In genomic region chr16:21246391-21247036, GRCm38 (mm10) we compare ENCODE assay signal across 8 mouse cellular contexts. TPM values are rescaled to one million over a fixed set of nuclear protein-coding genes. Genes with fewer than 3 reads are reported as not detected.
A peak's percentile ranks its signal among the peaks of the same experiment; 100 is the strongest.
DNase-seq lines count a peak whose midpoint lies in the region; ATAC-seq and TF ChIP-seq lines count a peak whose summit lies in the region.

No protein-coding gene starts in this region.

- no peaks in the 10 kb centered on the region for H3K9me3 ChIP-seq in heart, embryonic 13.5 days
- no peaks in the 10 kb centered on the region for H3K9me3 ChIP-seq in limb, embryonic 12.5 days
- H3K9me3 ChIP-seq in midbrain, embryonic 16.5 days (replicated peaks; ENCODE audit: control insufficient read depth, low read length, poor library complexity, severe bottlenecking), result no peaks in the 10 kb centered on the region

- TF ChIP-seq CTCF in bone marrow macrophage, adult 2 months (IDR thresholded peaks at IDR 0.05; ENCODE audit: low read depth, low read length), result no peak

- H3K4me3 ChIP-seq in bone marrow macrophage, adult 2 months (ENCODE audit: insufficient read depth, low read length), result peak overlapping the region; percentile 56
- peak overlapping the region; percentile 55 for H3K4me3 ChIP-seq in heart, embryonic 13.5 days
- H3K4me3 ChIP-seq in limb, embryonic 12.5 days (replicated peaks), result peak overlapping the region; percentile 43
- peak overlapping the region; percentile 47 for H3K4me3 ChIP-seq in midbrain, embryonic 16.5 days (ENCODE audit: low read depth, low read length)

- under 1% methylated on average over 33 of the region's 33 CpGs for WGBS in heart, embryonic 13.5 days
- under 1% methylated on average over 33 of the region's 33 CpGs for WGBS in limb, embryonic 12.5 days
- WGBS in midbrain, embryonic 16.5 days, result under 1% methylated on average over 33 of the region's 33 CpGs

- H3K27ac ChIP-seq in bone marrow macrophage, adult 2 months (ENCODE audit: insufficient read depth, low read depth, low read length), result no peak overlapping the region
- peak overlapping the region; percentile 83 for H3K27ac ChIP-seq in heart, embryonic 13.5 days (replicated peaks)
- peak overlapping the region; percentile 87 for H3K27ac ChIP-seq in limb, embryonic 12.5 days
- H3K27ac ChIP-seq in midbrain, embryonic 16.5 days (ENCODE audit: low read length), result no peak overlapping the region

- peak overlapping the region; percentile 85 for H3K9ac ChIP-seq in heart, embryonic 13.5 days
- peak overlapping the region; percentile 65 for H3K9ac ChIP-seq in limb, embryonic 12.5 days (replicated peaks)
- peak overlapping the region; percentile 64 for H3K9ac ChIP-seq in midbrain, embryonic 16.5 days (ENCODE audit: low read depth, low read length)

- peaks cover 5% of the 10 kb centered on the region for H3K4me1 ChIP-seq in bone marrow macrophage, adult 2 months (ENCODE audit: control insufficient read depth, insufficient read depth, low read length)
- H3K4me1 ChIP-seq in heart, embryonic 13.5 days, result peaks cover 53% of the 10 kb centered on the region
- H3K4me1 ChIP-seq in limb, embryonic 12.5 days (replicated peaks), result peaks cover 86% of the 10 kb centered on the region
- peaks cover 25% of the 10 kb centered on the region for H3K4me1 ChIP-seq in midbrain, embryonic 16.5 days (ENCODE audit: control insufficient read depth, insufficient read depth, low read length)

- TF ChIP-seq POLR2A in bone marrow macrophage, adult 2 months (IDR thresholded peaks at IDR 0.05; ENCODE audit: borderline replicate concordance, low read depth, low read length), result no peak

- H3K27me3 ChIP-seq in heart, embryonic 13.5 days (replicated peaks), result peaks cover 38% of the 10 kb centered on the region
- no peaks in the 10 kb centered on the region for H3K27me3 ChIP-seq in limb, embryonic 12.5 days
- H3K27me3 ChIP-seq in midbrain, embryonic 16.5 days (ENCODE audit: control insufficient read depth, insufficient read depth, low read depth, low read length), result peaks cover 27% of the 10 kb centered on the region

- DNase-seq in layer of hippocampus, postnatal 10 days (ENCODE audit: low spot score in 2 of 2), result peak; percentile 40 to 47
- DNase-seq in layer of hippocampus, postnatal 25 days (ENCODE audit: extremely low spot score in 1 of 2, low spot score in 1 of 2), result no peak
- DNase-seq in frontal cortex, postnatal 14 days (ENCODE audit: low spot score in 2 of 2), result no peak
- DNase-seq in natural killer cell, adult 2 months (ENCODE audit: low spot score in 2 of 2), result no peak

- H3K4me2 ChIP-seq in heart, embryonic 13.5 days, result peak overlapping the region; percentile 92
- H3K4me2 ChIP-seq in limb, embryonic 12.5 days, result peak overlapping the region; percentile 89
- peak overlapping the region; percentile 94 for H3K4me2 ChIP-seq in midbrain, embryonic 16.5 days (ENCODE audit: low read length)

- ATAC-seq in heart, embryonic 13.5 days (ENCODE audit: extremely low read depth, insufficient number of reproducible peaks, low FRiP score, low TSS enrichment), result 0 out of 2 replicates have a peak, but pooled peaks have one; percentile 15
- peak; percentile 27; the same call in 1 of the 2 replicates for ATAC-seq in limb, embryonic 12.5 days (ENCODE audit: insufficient number of reproducible peaks, insufficient read depth, low FRiP score, low TSS enrichment, low read depth)
- ATAC-seq in midbrain, embryonic 16.5 days, result peak; percentile 50

- H3K36me3 ChIP-seq in heart, embryonic 13.5 days, result no peaks in the 10 kb centered on the region
- H3K36me3 ChIP-seq in limb, embryonic 12.5 days, result no peaks in the 10 kb centered on the region
- H3K36me3 ChIP-seq in midbrain, embryonic 16.5 days (ENCODE audit: control insufficient read depth, insufficient read depth, low read length), result no peaks in the 10 kb centered on the region

RNA-seq across cellular contexts. Expression of gene Ephb3, which starts 42.0 kb away (rescaled TPM):
- total RNA-seq in layer of hippocampus, postnatal 10 days (2021), result 10 to 100 TPM; 22.3 to 28.3 TPM
- total RNA-seq in layer of hippocampus, postnatal 25 days (2021), result 10 to 100 TPM; 19.4 to 25.7 TPM
- polyA plus RNA-seq in bone marrow macrophage, adult 2 months (2012; ENCODE audit: insufficient read depth, insufficient read length, missing spikeins), result not detected in 2 replicates
- 15.5 and 16.9 TPM in 2 replicates for polyA plus RNA-seq in heart, embryonic 13.5 days (2015; fragmentation: Nextera tagmentation; extraction: Ambion mirVana)
- 55.4 and 62.7 TPM in 2 replicates for polyA plus RNA-seq in limb, embryonic 12.5 days (2016; fragmentation: Nextera tagmentation; extraction: Ambion mirVana)
- polyA plus RNA-seq in midbrain, embryonic 16.5 days (2015; fragmentation: Nextera tagmentation; extraction: Ambion mirVana), result 10.3 and 11.3 TPM in 2 replicates

Comparison
In these comparisons a context has a peak if more than half of its experiments do, and no peak if none do; other contexts are left out.
1. DNase-seq: peak in layer of hippocampus, postnatal 10 days (2 of 2); none in layer of hippocampus, postnatal 25 days (0 of 2), frontal cortex, postnatal 14 days (0 of 2) and natural killer cell, adult 2 months (0 of 2).
2. H3K27ac ChIP-seq: peak in heart, embryonic 13.5 days (single experiment) and limb, embryonic 12.5 days (single experiment); none in bone marrow macrophage, adult 2 months (single experiment) and midbrain, embryonic 16.5 days (single experiment).
3. RNA of gene Ephb3, which starts 42.0 kb away (polyA plus RNA-seq): 55.4 to 62.7 TPM in limb, embryonic 12.5 days, 15.5 to 16.9 TPM in heart, embryonic 13.5 days and 10.3 to 11.3 TPM in midbrain, embryonic 16.5 days; not detected in bone marrow macrophage, adult 2 months; every median in the first group is over 10 times any median in the second.
4. Peak in every context shown above with its lines, with median percentiles within 50 percentile points of each other: H3K4me3 ChIP-seq, ATAC-seq, H3K4me2 ChIP-seq and H3K9ac ChIP-seq.